Mouse (Mus musculus) MEL (cell line): Measurements from ENCODE around the gene Sprr1a.

Source experiments
- CTCF ChIP-seq, 3 experiments: IDR thresholded peaks in 2 of 3; conservative IDR thresholded peaks in 1 of 3; 2 replicates each; pipeline ENCODE4 v1.5.1; 2011 to 2012; ENCODE audit warnings: low read length in 3 of 3, low read depth in 2 of 3, mild to moderate bottlenecking in 2 of 3, improper control_type of control experiment in 1 of 3, inconsistent platforms in 1 of 3, mixed read lengths in 1 of 3, moderate library complexity in 1 of 3; ENCODE audit not compliant: control insufficient read depth in 1 of 3, insufficient read depth in 1 of 3, poor library complexity in 1 of 3, severe bottlenecking in 1 of 3
- GATA1 ChIP-seq: IDR thresholded peaks from 2 replicates; pipeline ENCODE4 v1.6.1; 2011; ENCODE audit warnings: low read depth, low read length, improper control_type of control experiment
- POLR2A ChIP-seq, 2 experiments: IDR thresholded peaks; 2 replicates each; pipeline ENCODE4 v1.6.1; 2011 to 2012; ENCODE audit warnings: low read length in 2 of 2, mild to moderate bottlenecking in 2 of 2, control low read depth in 1 of 2, improper control_type of control experiment in 1 of 2, low read depth in 1 of 2, moderate library complexity in 1 of 2; ENCODE audit not compliant: control insufficient read depth in 1 of 2, insufficient read depth in 1 of 2, poor library complexity in 1 of 2
- USF1 ChIP-seq: IDR thresholded peaks from 2 replicates; pipeline ENCODE4 v1.6.1; 2014; ENCODE audit warnings: low read depth, mild to moderate bottlenecking, inconsistent platforms, low read length, improper control_type of control experiment, moderate library complexity

DNA sequence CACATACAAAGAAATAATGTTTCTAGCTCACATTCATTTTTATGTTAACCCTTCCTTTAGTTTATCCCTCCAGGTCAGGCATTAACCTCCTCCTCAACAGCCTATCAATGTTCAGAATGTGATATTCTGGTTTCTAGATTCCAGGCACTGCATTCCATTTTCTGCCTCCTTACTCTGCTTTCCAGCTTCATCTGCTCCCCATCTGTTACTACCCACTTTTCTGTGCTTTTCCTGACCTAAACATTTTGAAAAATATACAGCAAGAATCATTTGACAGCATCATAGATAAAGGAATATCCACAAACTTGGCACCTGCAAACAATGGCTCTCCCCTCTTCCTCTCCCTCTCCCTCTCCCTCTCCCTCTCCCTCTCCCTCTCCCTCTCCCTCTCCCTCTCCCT, 17.8 kb upstream of the Sprr1a start:
- TF ChIP-seq USF1 (no peak), POLR2A (IDR thresholded peaks at IDR 0.05; ENCODE audit: control insufficient read depth in 1 of 2, insufficient read depth in 1 of 2, low read depth in 1 of 2, low read length in 2 of 2, poor library complexity in 1 of 2) (no peak), CTCF (IDR thresholded peaks at IDR 0.05 in 2 of 3, conservative IDR thresholded peaks at IDR 0.05 in 1 of 3; ENCODE audit: control insufficient read depth in 1 of 3, insufficient read depth in 1 of 3, low read depth in 2 of 3, low read length in 3 of 3, poor library complexity in 1 of 3, severe bottlenecking in 1 of 3) (no peak), GATA1 (no peak)
